Mouse (Mus musculus) lung, adult 18-20 months (tissue): Measurements from ENCODE around the gene Fam43a.
A peak's percentile ranks its signal among the peaks of the same experiment; 100 is the strongest.

Source experiments
- DNase-seq, 2 experiments: peaks; one replicate each; pipeline ENCODE4 v3.0.0; 2022; ENCODE audit warnings: mixed read lengths in 2 of 2

The Fam43a gene

GRCm38 (mm10) chr16:30629509-30629908, 30.0 kb downstream of the Fam43a start:
- DNase-seq: no peak

GRCm38 (mm10) chr16:30633906-30634746, 34.6 kb downstream of the Fam43a start:
- no peak for DNase-seq

DNA sequence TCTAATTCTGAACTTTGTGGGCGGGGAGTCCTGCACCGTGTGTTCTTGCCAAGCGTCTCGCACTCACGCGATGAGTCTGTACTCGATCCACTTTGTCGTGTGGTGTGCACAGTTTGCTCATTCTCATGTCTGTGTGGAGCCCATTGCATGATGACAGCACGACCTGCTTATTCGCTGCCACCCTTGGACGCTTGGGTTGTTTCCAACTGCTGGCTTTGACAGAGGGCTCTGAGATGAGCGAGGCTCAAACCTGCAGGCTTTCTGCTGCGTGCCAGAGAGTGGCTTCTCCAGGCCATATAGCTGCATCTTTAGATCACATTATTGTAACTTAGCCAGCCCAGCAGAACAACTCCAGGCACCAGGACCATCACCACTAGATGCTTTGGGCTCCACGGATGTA, 39.1 kb downstream of the Fam43a start:
- DNase-seq: no peak

DNA sequence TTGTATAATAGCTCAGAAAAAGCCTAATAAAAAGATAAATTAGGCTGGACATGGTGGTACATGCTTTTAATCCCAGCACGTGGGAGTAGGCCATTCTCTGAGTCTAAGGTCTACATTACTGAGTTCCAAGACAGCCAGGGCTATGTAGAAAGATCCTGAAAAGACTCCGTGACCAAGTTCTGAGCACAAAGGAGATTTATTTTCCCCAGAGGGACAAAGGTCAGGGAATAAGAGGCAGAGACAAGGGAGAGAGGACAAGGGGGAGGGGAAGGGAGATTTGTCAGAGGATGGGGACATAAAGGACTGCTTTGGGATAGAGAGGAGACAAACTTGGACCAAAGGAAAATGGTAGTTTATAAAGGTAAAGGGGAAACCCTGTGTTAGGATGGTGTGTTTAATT, 41.1 kb downstream of the Fam43a start:
- no peak for DNase-seq

DNA sequence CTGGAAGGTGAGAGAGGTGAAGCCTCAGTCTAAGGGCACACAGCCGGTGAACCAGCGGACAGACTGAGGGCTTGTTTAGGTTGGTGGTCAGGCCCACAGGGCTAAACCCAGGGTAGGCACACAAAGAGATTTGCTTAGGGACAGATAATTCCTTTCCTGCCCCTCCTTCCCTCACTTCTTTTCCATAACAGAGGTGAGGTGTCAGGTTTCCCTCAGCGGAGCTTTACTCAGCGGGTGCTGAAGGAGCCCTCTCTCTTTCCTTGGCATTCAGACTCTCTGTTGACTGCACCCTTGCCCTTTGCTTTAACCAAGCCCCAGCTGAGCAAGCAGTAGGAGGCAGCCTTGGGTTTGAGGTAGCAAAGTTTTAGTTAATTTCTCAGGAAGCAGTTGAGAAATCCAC, 41.9 kb downstream of the Fam43a start:
- peak in 1 of 2 experiments; percentile 49 for DNase-seq

- no peak for DNase-seq
Measured at GRCm38 (mm10) chr16:30642229-30642628, 42.7 kb downstream of the Fam43a start.

DNA sequence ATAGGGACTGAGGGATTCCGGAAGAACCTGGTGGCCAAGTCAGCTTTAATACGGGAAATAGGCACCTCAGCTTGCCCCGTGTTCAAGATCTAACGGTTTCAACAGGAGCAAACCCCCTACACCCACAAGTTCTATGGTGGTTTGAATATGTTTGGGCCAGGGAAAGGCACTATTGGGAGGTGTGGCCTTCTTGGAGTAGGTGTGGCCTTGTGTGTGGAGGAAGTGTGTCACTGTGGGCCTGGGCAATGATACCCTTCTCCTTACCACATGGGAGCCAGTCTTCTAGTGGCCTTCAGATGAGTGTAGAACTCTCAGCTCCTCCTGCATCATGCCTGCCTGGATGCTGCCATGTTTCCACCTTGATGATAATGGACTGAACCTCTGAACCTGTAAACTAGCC, 45.5 kb downstream of the Fam43a start:
- DNase-seq: no peak

DNA sequence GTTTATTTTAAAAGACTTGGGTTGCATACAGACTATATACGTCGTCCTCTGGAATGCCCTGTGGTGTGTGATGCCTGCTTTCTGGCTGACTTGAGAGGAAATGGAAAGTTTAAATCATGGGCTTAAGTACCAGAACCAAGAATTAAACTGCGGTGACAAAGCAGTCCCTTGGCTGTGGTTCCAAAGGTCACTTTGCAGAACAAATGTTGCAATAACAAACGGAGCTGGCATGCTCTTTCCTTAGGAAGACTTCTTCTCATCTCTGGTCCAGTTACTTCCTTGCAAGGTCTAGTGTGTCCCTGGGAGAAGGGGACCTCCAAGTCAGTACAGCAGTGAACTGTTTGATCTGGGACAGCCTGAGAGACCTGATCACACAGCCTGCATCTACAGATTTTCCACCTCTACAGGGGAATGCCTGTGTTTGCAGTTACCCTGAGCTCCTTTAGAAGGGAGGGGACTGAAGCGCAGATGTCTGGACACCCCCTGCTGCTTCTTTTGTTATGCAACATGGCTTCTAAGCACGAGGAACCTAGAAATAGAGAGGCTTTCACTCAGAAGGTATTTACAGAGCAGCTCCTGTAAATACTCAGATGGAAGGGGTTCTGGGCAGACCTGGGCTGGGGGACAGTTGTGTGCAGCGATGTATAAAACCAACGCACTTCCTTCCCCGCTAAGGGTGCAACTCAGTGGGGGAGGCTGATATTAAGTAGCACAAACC, 46.5 kb downstream of the Fam43a start:
- no peak for DNase-seq

- no peak for DNase-seq
Measured at GRCm38 (mm10) chr16:30646856-30647255, 47.3 kb downstream of the Fam43a start.

DNA sequence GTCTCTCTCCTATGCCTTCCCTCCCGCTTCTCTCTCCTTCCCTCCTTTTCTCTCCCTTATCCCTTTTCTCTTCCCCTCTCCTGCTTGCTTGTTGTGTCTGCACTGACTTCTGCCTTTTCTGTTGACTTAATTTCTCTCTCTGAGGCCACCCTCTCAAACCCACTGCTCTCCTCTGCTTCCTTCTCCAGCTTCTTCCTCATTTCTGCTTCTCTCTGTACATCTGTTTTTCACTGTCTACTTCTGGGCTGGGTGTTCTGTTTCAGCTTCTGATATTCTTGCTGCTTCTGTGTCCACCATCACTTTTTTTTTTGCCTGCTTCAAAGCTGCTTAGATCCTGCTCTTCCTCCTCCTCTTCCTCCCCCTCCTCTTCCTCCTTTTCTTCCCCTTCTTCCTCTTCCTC, 51.8 kb downstream of the Fam43a start:
- no peak for DNase-seq
